Mouse (Mus musculus): ENCODE measurements at regions not wholly inside any gene's neighbourhood (a gene's known extent, or its start where the extent isn't known, plus 50 kb on each side); places are given as distances from the start of the nearest gene placed in this dataset.
A peak's percentile ranks its signal among the peaks of the same experiment; 100 is the strongest.

DNA sequence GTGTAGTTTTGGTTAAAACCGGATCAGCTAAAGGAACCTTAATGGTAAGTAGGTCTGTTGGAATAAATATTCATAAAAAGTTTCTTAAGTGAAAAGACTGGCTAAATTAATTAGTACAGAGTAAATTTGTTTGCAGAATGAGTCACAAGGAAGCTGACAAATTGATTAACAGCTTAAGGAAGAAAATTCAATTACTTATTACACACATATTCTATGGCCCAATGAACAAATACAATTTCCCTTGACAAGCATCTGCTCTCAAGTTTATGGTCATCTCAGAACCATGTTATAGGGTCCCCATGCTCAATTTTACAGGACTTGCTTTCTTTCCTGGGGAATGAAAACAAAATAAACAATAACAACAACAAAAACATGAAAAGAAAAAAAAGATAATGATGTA is 231.4 kb upstream of the Frg1 start:
- DNase-seq = no peak

DNA sequence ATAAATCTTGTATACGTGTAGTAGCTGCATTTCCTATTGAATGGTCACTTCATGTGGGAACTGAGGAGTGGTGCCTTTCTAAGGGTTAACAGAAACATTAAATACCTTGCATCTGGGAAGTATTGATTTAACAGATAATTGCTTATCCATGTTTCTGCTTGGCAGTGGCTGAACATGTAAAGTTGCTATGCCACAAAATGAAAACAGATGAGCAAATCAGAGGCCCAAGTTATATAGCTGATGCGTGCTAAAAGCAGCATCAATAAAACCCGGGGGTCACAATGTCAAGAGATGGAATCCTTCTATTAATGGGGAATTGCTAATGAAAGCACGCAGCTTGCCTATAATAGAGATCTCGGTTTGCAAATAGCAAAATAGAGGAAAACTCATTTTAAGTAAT is 227.8 kb upstream of the Frg1 start:
- DNase-seq = no peak

DNA sequence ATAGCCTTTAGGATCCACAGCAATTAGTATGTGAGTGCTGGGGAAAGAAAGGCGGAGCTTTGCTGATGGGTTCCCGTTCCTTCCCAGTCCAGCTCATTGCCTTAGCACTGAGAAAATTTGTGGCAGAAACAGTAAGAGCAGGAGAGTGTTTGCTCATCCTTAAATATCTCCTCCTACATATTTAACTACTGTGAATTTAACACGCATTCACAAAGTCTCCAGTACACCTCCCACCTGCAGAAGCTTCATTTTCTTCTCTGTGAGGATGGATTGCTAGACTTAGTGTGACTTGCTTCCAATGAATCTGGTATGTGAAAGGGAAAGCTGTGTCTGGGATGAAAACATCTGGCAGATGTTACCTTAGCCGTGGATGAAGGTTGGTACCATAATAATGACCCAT is 207.0 kb upstream of the Frg1 start:
- DNase-seq = no peak

DNA sequence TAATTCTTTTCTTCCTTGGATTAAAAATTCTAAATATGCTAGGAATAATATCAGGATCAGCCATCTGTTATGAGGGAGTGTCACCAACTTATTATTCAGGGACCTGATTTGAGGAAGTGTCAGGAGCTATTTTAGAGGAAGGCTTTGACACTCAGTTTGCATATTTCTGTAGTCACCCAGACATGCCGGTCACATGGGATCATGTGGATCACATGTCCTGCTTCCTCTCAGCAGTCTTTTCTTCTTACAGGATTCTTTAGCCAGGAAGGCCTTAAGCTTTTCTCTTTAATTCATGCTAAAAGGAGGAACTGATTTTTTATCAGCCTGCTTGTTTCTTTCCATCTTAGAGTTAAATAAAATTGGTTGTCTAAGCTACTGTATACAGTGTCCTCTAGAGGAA is 183.4 kb upstream of the Frg1 start:
- no peak for DNase-seq

DNA sequence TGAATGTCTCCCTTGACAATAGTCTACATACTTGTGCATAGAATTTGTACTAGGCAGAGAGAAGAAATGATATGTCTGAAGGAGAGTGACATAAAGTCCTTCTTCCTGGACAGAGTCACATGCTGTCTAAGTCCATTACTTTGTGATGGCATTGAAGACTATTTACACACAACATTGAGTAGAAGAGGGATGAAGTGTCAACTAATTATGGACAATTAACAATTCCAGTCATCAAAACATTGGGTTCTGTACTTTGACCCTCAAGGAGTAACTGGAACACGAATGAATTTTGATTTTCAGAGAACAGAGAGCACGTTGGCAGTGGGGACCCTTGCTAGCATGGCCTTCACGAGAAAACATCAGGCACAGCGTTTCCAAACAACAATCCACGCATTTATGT is 177.6 kb upstream of the Frg1 start:
- DNase-seq = no peak

DNA sequence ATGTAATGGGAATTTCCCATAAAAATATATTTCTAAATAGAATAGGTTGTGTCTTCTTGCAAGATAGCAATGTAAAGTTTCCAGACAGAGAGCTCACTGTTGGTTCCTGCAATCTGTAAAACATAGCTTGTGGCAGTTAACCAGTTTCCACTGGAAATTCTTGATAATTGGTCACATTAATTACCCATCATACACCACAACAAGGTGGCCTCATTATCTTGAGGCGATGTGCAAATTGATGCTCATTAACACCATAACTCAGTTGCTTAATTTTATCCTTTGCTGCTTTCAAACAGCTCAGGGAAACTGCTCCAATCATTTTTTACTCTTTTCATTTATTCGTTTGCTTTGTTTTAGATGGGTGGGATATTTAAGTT is 176.8 kb upstream of the Frg1 start:
- no peak for DNase-seq

DNA sequence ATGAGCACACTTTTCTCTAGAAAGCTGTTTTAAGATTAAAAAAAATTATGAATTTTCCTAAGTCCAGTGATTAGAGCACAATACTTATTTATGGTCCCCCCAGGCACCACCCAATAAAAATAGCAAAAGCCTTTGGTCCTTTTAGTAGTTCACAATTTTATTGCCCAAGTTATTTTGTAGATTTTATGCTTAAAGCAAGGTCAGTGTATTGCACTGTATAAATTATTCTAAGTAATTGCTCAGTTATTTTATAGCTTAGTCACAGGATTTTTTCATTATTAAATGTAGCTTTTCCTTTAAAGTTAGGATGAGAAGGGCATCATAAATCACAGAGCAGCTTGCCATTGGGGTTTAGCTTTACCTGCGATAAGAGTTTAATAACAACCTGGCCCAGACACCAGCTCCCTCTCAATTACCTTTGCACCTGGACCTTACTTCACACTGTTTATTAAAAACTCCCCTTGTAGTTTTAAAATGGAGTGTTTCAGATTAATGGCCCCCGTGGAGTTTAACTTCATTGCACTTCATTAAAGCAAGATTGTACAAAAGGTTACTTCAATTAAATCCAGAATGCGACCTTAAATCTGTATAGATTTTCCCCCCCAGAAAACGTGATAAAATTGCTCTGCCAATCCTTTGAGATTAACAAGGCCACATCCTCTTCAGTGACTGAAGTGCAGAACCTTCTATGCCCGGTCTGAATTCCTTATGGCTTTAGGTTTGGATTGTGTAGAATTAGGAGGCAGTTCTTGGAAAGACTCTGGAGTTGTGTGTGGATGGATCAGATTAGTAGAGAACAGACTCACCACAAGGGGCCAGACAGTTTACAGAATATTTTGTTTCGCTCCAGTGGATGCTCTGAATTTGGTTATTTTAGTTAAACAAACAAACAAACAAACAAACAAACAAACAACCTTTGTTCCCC is 176.1 kb upstream of the Frg1 start:
- no peak for DNase-seq

DNA sequence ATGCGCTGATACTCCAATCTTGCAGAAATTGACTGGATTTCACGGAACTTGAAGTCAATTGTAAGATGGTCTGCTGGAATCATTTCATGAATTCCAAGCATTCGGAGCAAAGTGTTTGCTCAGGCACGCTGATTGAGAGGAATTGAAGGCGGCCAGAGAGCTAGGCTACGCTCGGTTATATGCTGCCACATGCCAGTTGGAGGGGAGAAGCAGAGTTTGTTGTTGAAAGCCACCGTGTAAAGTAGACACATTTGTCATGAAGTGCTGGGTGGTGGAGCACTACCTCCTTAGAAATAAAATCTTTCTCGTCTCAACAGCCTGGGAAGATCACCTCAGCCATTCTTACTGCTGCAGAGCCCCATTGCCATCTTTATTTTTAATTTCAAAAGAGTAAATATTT is 175.3 kb upstream of the Frg1 start:
- no peak for DNase-seq

DNA sequence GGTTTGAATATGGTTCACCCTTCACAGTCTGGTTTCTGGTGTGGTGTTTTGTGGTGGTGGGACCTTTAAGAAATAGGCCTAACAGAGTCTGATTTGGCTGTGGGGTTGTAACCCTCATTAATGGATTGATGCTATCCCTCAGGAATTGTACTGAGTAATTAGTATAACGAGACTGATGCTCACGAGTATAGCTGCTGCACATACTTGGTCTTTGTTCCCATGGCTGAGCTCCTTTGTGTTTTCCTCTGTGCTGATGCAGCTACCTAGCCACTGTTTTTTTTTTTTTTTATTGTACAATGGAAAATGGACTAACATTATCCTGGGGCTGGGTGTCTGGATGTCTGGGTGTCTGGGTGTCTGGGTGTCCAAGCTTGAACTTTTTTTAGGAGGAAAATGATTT is 171.3 kb upstream of the Frg1 start:
- DNase-seq = no peak

DNA sequence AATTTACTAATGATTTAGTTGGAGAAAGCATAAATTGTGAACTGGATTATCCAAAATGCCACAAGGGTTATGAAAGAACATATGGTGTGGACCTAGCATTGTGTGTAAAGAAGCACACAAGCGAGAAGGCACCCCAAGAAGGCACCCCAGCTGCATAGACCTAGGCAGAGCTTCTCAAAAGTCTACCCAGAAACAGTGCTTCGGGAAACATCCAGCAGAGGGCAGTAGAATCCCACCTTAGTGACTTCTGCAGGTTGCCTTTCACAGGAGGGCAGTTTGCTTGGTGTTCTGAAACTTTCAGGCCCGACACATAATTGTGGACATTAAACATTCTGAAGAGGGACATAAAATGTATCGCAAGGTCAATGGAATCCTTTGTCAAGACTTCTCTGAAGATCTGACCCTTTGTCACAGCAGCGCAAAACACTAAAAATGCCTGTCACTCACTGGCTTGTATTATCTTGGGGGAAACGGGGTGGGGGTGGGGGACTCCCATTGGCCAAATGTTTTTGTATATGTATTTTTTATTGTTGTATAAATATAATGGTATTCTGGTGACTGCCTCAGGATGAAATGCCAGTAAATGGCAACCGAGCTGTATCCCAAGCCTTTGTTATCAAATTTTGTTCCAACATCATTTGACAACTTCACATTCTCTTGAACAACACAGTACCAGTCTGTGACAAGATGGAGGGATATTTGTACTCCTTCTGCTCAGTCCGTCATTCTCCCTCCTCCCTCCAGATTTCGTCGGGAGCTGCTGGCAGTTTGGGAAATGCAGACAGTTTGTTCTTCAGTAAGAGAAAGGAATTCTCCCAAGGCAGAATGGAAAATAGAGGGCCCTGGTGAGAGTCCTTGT is 156.4 kb upstream of the Frg1 start:
- peak; percentile 48 to 84 for DNase-seq

DNA sequence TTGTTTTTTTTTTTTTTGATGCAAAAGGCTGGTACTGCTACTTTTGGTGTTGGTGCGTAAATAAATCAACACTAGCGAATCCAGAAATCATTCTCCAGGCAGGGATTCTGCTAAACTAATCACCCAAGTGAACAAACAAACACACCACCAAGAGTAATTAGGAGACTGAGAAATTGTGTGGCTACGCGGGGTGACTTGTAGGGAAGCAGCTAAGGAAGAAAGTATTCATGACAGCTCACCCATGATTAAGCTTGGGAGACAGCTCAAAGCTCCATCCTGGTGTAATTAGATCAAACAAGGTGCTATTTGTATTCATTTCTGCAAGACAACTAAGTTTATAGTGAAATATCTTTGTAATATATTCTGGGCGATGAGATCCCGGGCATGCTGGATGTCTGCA is 153.7 kb upstream of the Frg1 start:
- DNase-seq = no peak

DNA sequence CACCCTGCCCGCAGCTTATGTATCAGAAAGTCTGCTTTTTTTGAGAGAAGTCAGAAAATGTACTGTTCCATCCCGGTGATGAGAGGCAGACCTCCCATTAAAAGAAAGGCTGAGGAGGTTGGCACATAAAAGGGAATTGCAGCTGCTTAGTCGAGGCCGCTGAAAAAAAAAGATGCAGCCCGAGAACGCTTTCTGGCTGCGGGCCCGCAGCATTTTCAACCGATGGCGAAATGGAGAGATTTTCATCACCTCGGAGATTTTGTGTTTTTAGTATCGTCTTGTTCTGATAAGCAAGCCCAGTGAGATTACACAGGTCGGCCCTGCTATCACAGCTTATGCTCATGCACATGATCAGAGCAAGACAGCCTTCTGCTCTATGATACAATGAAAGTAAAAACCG is 145.1 kb upstream of the Frg1 start:
- DNase-seq = no peak

DNA sequence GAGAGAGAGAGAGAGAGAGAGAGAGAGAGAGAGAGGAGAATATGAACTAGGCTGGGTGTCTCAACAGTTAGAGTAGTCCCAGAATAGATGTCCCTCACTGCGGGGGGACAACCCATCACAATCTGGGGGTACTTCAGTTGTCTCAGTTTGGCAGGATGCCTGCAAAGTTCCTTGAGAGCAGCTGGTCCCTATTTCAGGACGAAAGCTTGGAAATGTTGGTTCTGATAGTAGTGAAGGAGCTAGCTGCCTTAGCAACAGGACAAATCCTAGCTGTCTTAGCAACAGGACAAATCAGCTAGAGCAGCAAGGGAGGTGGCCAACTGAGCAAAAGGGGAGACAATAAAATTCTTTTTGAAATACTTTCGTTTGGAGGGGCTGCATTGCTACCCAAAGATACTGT is 139.9 kb upstream of the Frg1 start:
- no peak for DNase-seq

DNA sequence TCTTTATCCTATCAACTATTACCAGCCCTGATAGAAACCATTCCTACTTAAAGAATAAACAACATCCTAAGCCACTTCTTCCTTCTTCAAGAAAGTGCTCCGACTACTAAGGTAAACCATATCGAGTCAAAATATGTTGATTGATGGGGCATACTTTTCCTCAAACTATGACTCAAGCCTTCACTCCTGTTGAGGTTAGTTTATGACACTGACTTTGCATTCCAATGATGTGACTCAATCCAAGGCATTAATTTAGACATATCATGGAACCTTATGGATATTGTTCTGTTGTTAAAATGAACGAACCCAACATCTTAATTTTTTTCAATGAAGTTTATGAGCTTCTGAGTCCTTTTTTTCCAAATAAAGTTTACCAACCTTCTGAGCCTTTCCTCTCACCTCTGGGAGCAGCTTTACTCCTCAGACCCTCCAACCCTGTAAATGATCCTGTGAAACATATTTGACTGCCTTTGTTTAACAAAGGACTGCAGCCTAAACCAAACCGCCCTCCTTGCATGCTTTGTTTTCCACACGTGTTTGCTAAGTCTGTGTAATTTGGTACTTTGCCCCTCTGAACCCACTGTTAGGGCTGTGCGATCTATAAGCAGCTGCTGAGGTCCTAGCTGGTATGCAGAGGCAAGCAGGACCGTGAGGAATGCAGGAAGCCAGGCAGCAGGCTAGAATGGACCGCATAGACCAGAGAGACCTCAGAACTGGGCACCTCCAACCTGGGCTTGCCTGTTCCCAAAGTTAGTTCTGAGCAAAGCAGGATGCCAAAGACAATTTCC is 136.1 kb upstream of the Frg1 start:
- no peak for DNase-seq

DNA sequence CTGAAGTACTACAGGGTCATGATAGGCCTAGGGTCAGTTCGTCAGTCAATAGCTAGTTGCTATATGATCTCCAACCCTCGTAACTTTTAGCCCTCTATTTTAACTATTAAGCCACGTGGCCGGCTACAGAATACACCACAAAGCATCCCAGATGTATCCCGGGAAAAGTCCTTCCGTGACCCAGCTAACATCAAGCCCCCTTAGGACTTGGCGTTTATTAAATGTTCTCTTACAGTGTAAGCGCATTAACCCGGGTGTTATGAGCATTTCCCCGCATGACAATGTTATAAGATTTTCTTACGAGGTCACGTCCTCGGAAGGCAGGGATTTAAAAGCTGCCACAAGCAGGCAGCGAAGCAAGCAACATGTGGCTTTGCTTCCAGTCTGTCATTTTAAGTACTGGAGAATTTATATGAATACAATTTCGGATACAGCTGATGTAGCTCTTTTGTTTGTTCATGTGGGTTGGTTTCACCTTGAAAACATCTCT is 135.1 kb upstream of the Frg1 start:
- DNase-seq = no peak

DNA sequence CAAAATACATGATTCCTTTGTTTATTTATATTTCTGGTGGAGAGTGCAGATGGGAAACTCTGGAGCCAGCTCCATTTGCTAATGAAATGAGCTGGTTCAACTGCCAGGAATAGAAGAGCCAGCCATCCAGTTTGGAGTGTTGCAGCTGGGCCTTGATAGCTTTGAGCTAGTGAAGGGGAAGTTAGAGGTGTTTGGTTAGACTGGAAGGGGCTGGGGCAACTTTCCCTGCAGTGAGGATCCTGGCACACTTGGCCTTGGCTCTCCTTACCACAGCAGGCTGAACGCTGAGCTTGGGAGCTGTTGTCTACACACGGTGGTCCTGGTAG is 133.2 kb upstream of the Frg1 start:
- no peak for DNase-seq

DNA sequence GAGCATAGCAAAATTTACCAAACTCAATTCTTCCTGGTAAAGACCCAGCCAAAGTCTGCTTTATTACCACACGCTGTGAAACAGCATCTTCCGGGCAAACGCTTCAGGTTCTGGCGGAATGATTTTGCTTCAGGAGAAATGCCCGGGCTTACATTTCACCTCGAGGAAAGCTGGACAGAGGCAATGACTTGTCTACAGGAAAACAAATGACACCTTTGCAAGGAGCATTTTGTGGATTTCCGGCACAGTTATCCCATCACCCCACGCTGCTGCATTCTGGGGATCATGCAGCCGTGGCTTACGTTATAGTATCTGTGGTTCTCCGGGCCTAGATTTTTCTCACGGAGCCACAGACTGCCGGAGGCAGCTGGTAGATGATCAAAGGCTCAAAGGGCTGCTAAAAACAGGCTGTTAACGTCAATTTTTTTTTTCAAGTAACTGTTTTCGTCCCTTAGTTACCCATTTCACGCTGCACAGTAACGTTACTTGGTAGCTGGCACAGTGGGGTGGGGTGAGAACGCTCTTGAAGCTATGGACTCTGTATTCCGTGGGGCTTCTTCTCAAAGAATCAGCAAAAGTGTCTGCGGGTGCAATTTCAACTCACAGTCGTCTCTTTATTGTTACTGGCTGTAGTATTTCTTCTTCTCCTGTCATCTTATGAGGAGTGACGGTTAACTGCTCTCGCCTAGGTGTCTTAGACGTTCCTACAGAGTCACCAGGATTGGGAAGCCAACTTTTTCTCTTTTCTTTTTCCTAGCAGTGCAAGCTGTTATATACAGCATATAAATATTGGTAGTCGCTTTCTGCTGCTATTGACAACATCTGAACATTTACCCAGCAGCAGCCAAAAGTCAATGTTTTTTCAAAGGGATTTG is 132.6 kb upstream of the Frg1 start:
- DNase-seq = peak in 1 of 2 experiments; percentile 2

DNA sequence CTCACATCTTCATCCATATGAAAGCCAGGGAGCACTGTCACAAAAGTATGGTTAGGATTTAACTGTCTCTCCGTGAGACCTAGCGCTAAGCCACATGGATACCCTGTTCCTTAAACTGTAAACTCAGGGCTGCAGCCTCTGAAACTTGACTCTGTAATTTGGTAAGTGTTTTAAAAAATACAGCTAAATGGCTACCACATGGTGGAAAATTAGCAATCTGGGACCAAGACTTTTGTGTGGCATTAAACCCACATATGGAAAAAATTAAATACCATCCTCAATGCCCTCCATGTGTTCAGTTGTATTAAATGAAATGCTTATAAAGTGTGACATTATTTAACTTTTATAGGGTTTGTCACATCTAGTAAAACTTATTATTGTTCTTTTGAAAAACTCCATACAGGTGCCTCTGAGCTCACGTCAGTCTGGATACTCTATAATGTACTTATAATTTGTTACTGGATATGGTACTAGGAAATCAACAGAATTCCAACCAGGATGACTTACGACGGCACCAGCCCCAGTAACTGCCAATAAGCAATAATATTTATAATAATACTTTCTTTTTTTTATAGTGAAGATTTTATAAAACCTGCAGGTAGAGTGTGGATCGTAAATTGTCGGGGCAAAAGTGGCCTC is 131.0 kb upstream of the Frg1 start:
- DNase-seq = no peak

DNA sequence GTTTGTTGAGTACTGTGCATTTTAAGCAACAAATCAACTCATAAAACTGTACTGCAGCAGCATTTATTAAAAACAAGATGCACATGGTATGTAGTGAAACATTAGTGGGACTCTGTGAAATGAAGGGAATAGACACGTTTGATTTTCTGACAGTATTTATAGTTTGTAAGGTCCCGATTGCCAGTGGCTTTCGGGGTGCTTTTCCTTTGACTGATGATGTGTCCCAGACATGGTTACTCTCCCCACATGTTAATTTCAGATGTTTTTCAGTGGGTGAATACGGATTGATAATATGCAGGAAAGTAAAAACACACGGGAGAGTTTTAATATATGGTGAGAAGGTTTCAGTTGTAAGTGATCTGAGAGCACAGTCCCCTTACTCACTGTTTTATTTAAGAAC is 115.3 kb upstream of the Frg1 start:
- no peak for DNase-seq

DNA sequence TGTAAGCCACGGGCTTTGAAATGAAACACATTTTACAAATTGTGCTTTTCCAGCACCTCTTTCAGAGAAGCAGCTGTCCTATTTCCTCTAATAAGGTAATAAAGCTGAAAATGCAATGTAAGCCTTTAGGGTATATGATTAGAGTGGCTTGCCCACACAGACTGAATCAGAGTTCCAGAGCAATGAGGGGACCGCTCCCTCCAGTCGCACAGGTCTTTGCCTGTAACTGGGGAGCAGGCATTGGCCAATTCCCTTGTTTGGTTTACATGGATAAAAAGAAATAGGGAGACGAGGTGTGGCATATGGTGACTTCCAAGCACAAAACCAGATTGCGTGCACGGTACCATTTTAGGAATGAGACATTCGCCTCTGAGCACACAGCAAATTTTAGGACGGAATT is 112.7 kb upstream of the Frg1 start:
- DNase-seq = no peak

DNA sequence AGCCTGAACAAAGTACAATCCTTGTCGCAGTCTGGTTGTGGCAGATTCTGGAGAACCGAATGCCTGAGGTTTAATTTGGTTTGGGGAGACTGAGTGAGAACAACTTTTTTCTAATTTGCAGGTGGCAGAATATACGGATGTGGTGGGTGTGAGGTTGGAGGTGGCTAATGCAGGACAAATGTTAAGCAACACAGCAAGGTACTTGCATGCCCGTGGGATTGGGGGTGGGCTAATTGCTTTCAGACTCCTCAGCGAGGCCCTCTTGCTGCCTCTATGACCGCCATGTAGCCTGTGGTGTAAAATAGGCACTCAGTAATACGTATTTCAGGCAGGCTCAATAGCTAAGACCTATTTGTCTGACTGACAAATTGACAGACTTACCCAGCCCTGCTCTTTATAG is 109.4 kb upstream of the Frg1 start:
- DNase-seq = no peak

DNA sequence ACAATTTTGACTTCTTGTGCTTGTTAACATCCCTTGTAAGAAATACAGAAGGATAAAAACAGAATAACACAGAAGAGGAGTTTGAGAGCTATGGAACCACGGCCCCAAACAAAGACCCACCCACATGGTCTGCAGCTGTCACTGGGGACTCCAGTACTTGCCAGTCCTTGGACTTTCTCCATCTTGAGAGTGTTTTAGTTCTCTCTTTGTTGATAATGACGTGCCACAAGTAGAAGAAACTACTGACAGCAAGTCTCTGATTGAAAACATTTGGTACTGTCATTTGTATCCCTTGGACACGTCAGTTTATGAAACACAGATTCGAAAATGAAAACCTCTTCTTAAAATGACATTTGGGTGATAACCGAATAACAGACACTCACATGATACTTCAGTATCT is 68.3 kb upstream of the Frg1 start:
- DNase-seq = no peak
